Comparison of ENCODE assay signal across 9 mouse cellular contexts in genomic region chr13:100843016-100843725, GRCm38 (mm10). TPM values are rescaled to one million over a fixed set of nuclear protein-coding genes. Genes with fewer than 3 reads are reported as not detected.
DNase-seq lines count a peak whose midpoint lies in the region; ATAC-seq and TF ChIP-seq lines count a peak whose summit lies in the region.
"Had no signal": no experiment of that assay in that cellular context is flagged by ENCODE, and none has a peak within 500 bp of the region (broad histone marks: within the 10 kb centered on the region; RNA-seq: fewer than 3 reads in every experiment).

No protein-coding gene starts in this region.

- no peak overlapping the region for H3K4me3 ChIP-seq in liver, embryonic 15.5 days (replicated peaks)
- no peak overlapping the region for H3K4me3 ChIP-seq in thymus, adult 2 months (ENCODE audit: control insufficient read depth, insufficient read depth, low read length)
- H3K4me3 ChIP-seq: forebrain, embryonic 12.5 days had no signal

- H3K9me3 ChIP-seq in liver, embryonic 15.5 days (replicated peaks): no peaks in the 10 kb centered on the region

- intact Hi-C loops in heart, postnatal 14 days (cut with DNase I): no loop called here

- WGBS in liver, embryonic 15.5 days (ENCODE audit: insufficient replicate concordance): 45% methylated on average over 7 of the region's 7 CpGs
- WGBS in thymus, adult 2 months: 79% methylated on average over 7 of the region's 7 CpGs

- no peaks in the 10 kb centered on the region for H3K36me3 ChIP-seq in liver, embryonic 15.5 days (replicated peaks)
- H3K36me3 ChIP-seq in thymus, adult 2 months (ENCODE audit: control insufficient read depth, insufficient read depth, low read length): no peaks in the 10 kb centered on the region
- H3K36me3 ChIP-seq: forebrain, embryonic 12.5 days had no signal

- H3K9ac ChIP-seq in liver, embryonic 15.5 days: no peak overlapping the region
- H3K9ac ChIP-seq: forebrain, embryonic 12.5 days had no signal

- no peak overlapping the region for H3K4me2 ChIP-seq in liver, embryonic 15.5 days
- H3K4me2 ChIP-seq: forebrain, embryonic 12.5 days had no signal

- no peaks in the 10 kb centered on the region for H3K27me3 ChIP-seq in liver, embryonic 15.5 days
- H3K27me3 ChIP-seq in thymus, adult 2 months (ENCODE audit: control insufficient read depth, insufficient read depth, low read length): no peaks in the 10 kb centered on the region
- H3K27me3 ChIP-seq: forebrain, embryonic 12.5 days had no signal

- peak; percentile 64 for DNase-seq in adipocyte (ENCODE audit: low spot score)
- peak; percentile 73 for DNase-seq in adrenal gland, postnatal 14 days
- peak; percentile 77 to 82 for DNase-seq in heart, postnatal 14 days
- DNase-seq in frontal cortex, adult 2 months (ENCODE audit: extremely low spot score in 1 of 2, low spot score in 1 of 2): no peak
- DNase-seq in thymus, adult 2 months: no peak

- H3K4me1 ChIP-seq in liver, embryonic 15.5 days (replicated peaks): no peaks in the 10 kb centered on the region
- H3K4me1 ChIP-seq in thymus, adult 2 months (replicated peaks; ENCODE audit: control insufficient read depth, insufficient read depth, low read length): no peaks in the 10 kb centered on the region

- ATAC-seq in liver, embryonic 15.5 days (ENCODE audit: insufficient read depth): peak; percentile 65; the same call in 1 of the 2 replicates
- ATAC-seq in monocyte, adult 5-6 weeks (replicated peaks; ENCODE audit: insufficient number of reproducible peaks, low FRiP score, low TSS enrichment, poor library complexity, severe bottlenecking): no peak

- TF ChIP-seq POLR2A in thymus, adult 2 months (IDR thresholded peaks at IDR 0.05; ENCODE audit: control insufficient read depth, extremely low read depth, insufficient read depth, low read length, poor library complexity): no peak

- no peak overlapping the region for H3K27ac ChIP-seq in liver, embryonic 15.5 days (replicated peaks)
- no peak overlapping the region for H3K27ac ChIP-seq in thymus, adult 2 months (ENCODE audit: control insufficient read depth, insufficient read depth, low read length)
- H3K27ac ChIP-seq: forebrain, embryonic 12.5 days; macrophage had no signal

- TF ChIP-seq CTCF in thymus, adult 2 months (IDR thresholded peaks at IDR 0.05; ENCODE audit: borderline replicate concordance, control insufficient read depth, extremely low read depth, insufficient read depth, low read length, poor library complexity): no peak

RNA-seq across cellular contexts. Expression of gene Slc30a5, which starts 9.9 kb away (rescaled TPM):
- 45.4 and 48.1 TPM in 2 replicates for total RNA-seq in adrenal gland, postnatal 14 days (2021)
- 10 to 100 TPM; 23.6 to 24.8 TPM for total RNA-seq in heart, postnatal 14 days (2021)
- 25.1 and 25.5 TPM in 2 replicates for polyA plus RNA-seq in liver, embryonic 15.5 days (2015; fragmentation: Nextera tagmentation; extraction: Ambion mirVana)
- 42.0 and 43.4 TPM in 2 replicates for polyA plus RNA-seq in frontal cortex, adult 2 months (2012; rRNA removed)
- 31.4 and 33.4 TPM in 2 replicates for polyA plus RNA-seq in thymus, adult 2 months (2012; rRNA removed)
- total RNA-seq in monocyte, adult 5-6 weeks (2017): 64.2 to 92.8 TPM (median 72.0 TPM) in 3 replicates

RNA-seq across cellular contexts. Expression of gene Ccnb1, which starts 56.8 kb away (rescaled TPM):
- 18.7 and 22.8 TPM in 2 replicates for total RNA-seq in adrenal gland, postnatal 14 days (2021)
- total RNA-seq in heart, postnatal 14 days (2021): 10 to 100 TPM in 1 of 2 experiments, 1 to 10 TPM in 1; 4.7 to 13.4 TPM
- 221 and 222 TPM in 2 replicates for polyA plus RNA-seq in liver, embryonic 15.5 days (2015; fragmentation: Nextera tagmentation; extraction: Ambion mirVana)
- polyA plus RNA-seq in frontal cortex, adult 2 months (2012; rRNA removed): 1.5 and 1.6 TPM in 2 replicates
- polyA plus RNA-seq in thymus, adult 2 months (2012; rRNA removed): 63.7 and 76.8 TPM in 2 replicates
- total RNA-seq in monocyte, adult 5-6 weeks (2017): 1.5 to 1.8 TPM (median 1.6 TPM) in 3 replicates

Comparison
In these comparisons a context has a peak if more than half of its experiments do, and no peak if none do; other contexts are left out.
1. DNase-seq: peak in adipocyte (single experiment), adrenal gland, postnatal 14 days (single experiment) and heart, postnatal 14 days (2 of 2); none in frontal cortex, adult 2 months (0 of 2) and thymus, adult 2 months (single experiment).